Mouse (Mus musculus) limb, embryonic 13.5 days (tissue): ENCODE measurements around the gene Tmtc4. TPM values are rescaled to one million over a fixed set of nuclear protein-coding genes. Genes with fewer than 3 reads are reported as not detected.
A peak's percentile ranks its signal among the peaks of the same experiment; 100 is the strongest.

Experiments
- ATAC-seq: fragments of 200-750 bp; cut with Nextera tagmentation; 2 replicates; pipeline ENCODE4 v1.8.0; 2017; ENCODE audit warnings: low read depth, moderate number of reproducible peaks, moderate TSS enrichment; ENCODE audit not compliant: low FRiP score
- H3K27ac ChIP-seq: fragments of 300-500 bp; sonication (generic); 2 replicates; pipeline ENCODE4 v1.5.1; 2015; ENCODE audit warnings: inconsistent platforms, mild to moderate bottlenecking, moderate library complexity
- H3K27me3 ChIP-seq: fragments of 300-500 bp; sonication (generic); 2 replicates; pipeline ENCODE4 v1.6.1; 2015; ENCODE audit warnings: mild to moderate bottlenecking, inconsistent platforms
- H3K36me3 ChIP-seq: fragments of 300-500 bp; sonication (generic); 2 replicates; pipeline ENCODE4 v1.6.1; 2015; ENCODE audit warnings: inconsistent platforms, mild to moderate bottlenecking, moderate library complexity
- H3K4me1 ChIP-seq: fragments of 300-500 bp; sonication (generic); 2 replicates; pipeline ENCODE4 v1.6.1; 2015; ENCODE audit warnings: inconsistent platforms
- H3K4me2 ChIP-seq: fragments of 300-500 bp; sonication (generic); replicated peaks from 2 replicates; pipeline ENCODE4 v1.6.1; 2015; ENCODE audit warnings: inconsistent platforms, mild to moderate bottlenecking, moderate library complexity
- H3K4me3 ChIP-seq: fragments of 300-500 bp; sonication (generic); 2 replicates; pipeline ENCODE4 v1.5.1; 2015; ENCODE audit warnings: moderate library complexity, mild to moderate bottlenecking, inconsistent platforms
- H3K9ac ChIP-seq: fragments of 300-500 bp; sonication (generic); 2 replicates; pipeline ENCODE4 v1.6.1; 2015; ENCODE audit warnings: mild to moderate bottlenecking, inconsistent platforms
- H3K9me3 ChIP-seq: fragments of 300-500 bp; sonication (generic); 2 replicates; pipeline ENCODE4 v1.6.1; 2016; ENCODE audit warnings: inconsistent platforms
- WGBS: fragments of 180-500 bp; shearing (Covaris S2); methylation state at CpG from one replicate; pipeline ENCODE4 v1.1.7; 2015; 5-methylcytosine and 5-hydroxymethylcytosine counted together
- polyA plus RNA-seq: library from polyadenylated mRNA; unstranded; fragments of >200 nt; fragmentation: Nextera tagmentation; extraction: Ambion mirVana; gene quantifications from 2 replicates; pipeline ENCODE4 v1.2.1, GENCODE M21; 2015

Gene Tmtc4
- polyA plus RNA-seq, result 24.5 and 27.3 TPM in 2 replicates

- WGBS, result under 1% methylated on average over 37 of the region's 54 CpGs
- H3K4me1 ChIP-seq, result peaks cover 27% of the 10 kb centered on the region
- peak within 1 kb of the TSS; percentile 83 for H3K9ac ChIP-seq
Observed at GRCm38 (mm10) chr14:122983226-122984215, at the start of gene Tmtc4. TSS of gene Tmtc4 (minus strand) at chr14:122984035.

GRCm38 (mm10) chr14:123032435-123032834 is 48.6 kb upstream of the Tmtc4 start:
- WGBS, result 78% methylated on average over 1 of the region's 1 CpGs
- Histone ChIP-seq H3K4me1 (no peaks in the 10 kb centered on the region), H3K4me3 (no peak overlapping the region), H3K36me3 (no peaks in the 10 kb centered on the region), H3K4me2 (no peak overlapping the region), H3K27ac (no peak overlapping the region), H3K9me3 (0 out of 2 replicates have a peak, but pooled peaks cover 6% of the 10 kb centered on the region), H3K9ac (no peak overlapping the region), H3K27me3 (no peaks in the 10 kb centered on the region)
- no peak for ATAC-seq

More at GRCm38 (mm10) chr14:122983226-122984215, at the start of gene Tmtc4:
- Histone ChIP-seq H3K27me3 (no peaks in the 10 kb centered on the region), H3K4me2 (peak within 1 kb of the TSS; percentile 89), H3K4me3 (peak within 1 kb of the TSS; percentile 82), H3K27ac (peak within 1 kb of the TSS; percentile 93), H3K36me3 (no peaks in the 10 kb centered on the region), H3K9me3 (no peaks in the 10 kb centered on the region)
- peak; percentile 99 for ATAC-seq

GRCm38 (mm10) chr14:123027876-123028275 is 44.0 kb upstream of the Tmtc4 start:
- no peak for ATAC-seq
- Histone ChIP-seq H3K27me3 (no peaks in the 10 kb centered on the region), H3K36me3 (no peaks in the 10 kb centered on the region), H3K9ac (no peak overlapping the region), H3K4me2 (no peak overlapping the region), H3K4me1 (no peaks in the 10 kb centered on the region), H3K4me3 (no peak overlapping the region), H3K9me3 (0 out of 2 replicates have a peak, but pooled peaks cover 6% of the 10 kb centered on the region), H3K27ac (no peak overlapping the region)
- WGBS, result 61% methylated on average over 2 of the region's 2 CpGs

GRCm38 (mm10) chr14:123022981-123023380 is 39.1 kb upstream of the Tmtc4 start:
- ATAC-seq, result no peak
- H3K27ac ChIP-seq, result no peak overlapping the region
- no peak overlapping the region for H3K4me3 ChIP-seq
- no peak overlapping the region for H3K9ac ChIP-seq
- no peaks in the 10 kb centered on the region for H3K27me3 ChIP-seq
- H3K9me3 ChIP-seq, result no peaks in the 10 kb centered on the region
- H3K4me2 ChIP-seq, result no peak overlapping the region
- no peaks in the 10 kb centered on the region for H3K36me3 ChIP-seq
- no peaks in the 10 kb centered on the region for H3K4me1 ChIP-seq

- Histone ChIP-seq H3K27me3 (no peaks in the 10 kb centered on the region), H3K27ac (no peak overlapping the region), H3K4me2 (no peak overlapping the region), H3K9ac (no peak overlapping the region), H3K9me3 (no peaks in the 10 kb centered on the region), H3K36me3 (no peaks in the 10 kb centered on the region), H3K4me3 (no peak overlapping the region), H3K4me1 (no peaks in the 10 kb centered on the region)
- ATAC-seq, result no peak
- whole genome bisulfite sequencing, result 84% methylated on average over 1 of the region's 1 CpGs
Observed at GRCm38 (mm10) chr14:123016310-123016709, 32.5 kb upstream of the Tmtc4 start.

- no peak overlapping the region for H3K27ac ChIP-seq
- no peaks in the 10 kb centered on the region for H3K27me3 ChIP-seq
- H3K4me3 ChIP-seq, result no peak overlapping the region
- H3K9ac ChIP-seq, result no peak overlapping the region
- no peaks in the 10 kb centered on the region for H3K9me3 ChIP-seq
- no peak overlapping the region for H3K4me2 ChIP-seq
- no peak for ATAC-seq
- 75% methylated on average over 2 of the region's 2 CpGs for WGBS
- no peaks in the 10 kb centered on the region for H3K4me1 ChIP-seq
- no peaks in the 10 kb centered on the region for H3K36me3 ChIP-seq
Observed at GRCm38 (mm10) chr14:123015687-123016086, 31.9 kb upstream of the Tmtc4 start.

GRCm38 (mm10) chr14:123009108-123010018 is 25.5 kb upstream of the Tmtc4 start:
- no peaks in the 10 kb centered on the region for H3K4me1 ChIP-seq

GRCm38 (mm10) chr14:123008672-123009071 is 24.8 kb upstream of the Tmtc4 start:
- Histone ChIP-seq H3K9me3 (no peaks in the 10 kb centered on the region), H3K27ac (no peak overlapping the region), H3K4me1 (no peaks in the 10 kb centered on the region), H3K9ac (no peak overlapping the region), H3K4me3 (no peak overlapping the region), H3K4me2 (no peak overlapping the region), H3K27me3 (no peaks in the 10 kb centered on the region), H3K36me3 (no peaks in the 10 kb centered on the region)
- ATAC-seq, result no peak
- WGBS, result 83% methylated on average over 2 of the region's 2 CpGs

More at GRCm38 (mm10) chr14:123009108-123010018, 25.5 kb upstream of the Tmtc4 start:
- 79% methylated on average over 18 of the region's 18 CpGs for WGBS
- Histone ChIP-seq H3K4me2 (no peak overlapping the region), H3K27ac (no peak overlapping the region), H3K27me3 (no peaks in the 10 kb centered on the region), H3K9ac (no peak overlapping the region), H3K4me3 (no peak overlapping the region), H3K9me3 (no peaks in the 10 kb centered on the region), H3K36me3 (no peaks in the 10 kb centered on the region)
- ATAC-seq, result no peak

GRCm38 (mm10) chr14:123003715-123004114 is 19.9 kb upstream of the Tmtc4 start:
- H3K36me3 ChIP-seq, result no peaks in the 10 kb centered on the region
- no peak overlapping the region for H3K9ac ChIP-seq
- no peak overlapping the region for H3K27ac ChIP-seq
- H3K4me3 ChIP-seq, result no peak overlapping the region
- no peaks in the 10 kb centered on the region for H3K4me1 ChIP-seq
- WGBS, result 78% methylated on average over 1 of the region's 1 CpGs
- H3K9me3 ChIP-seq, result no peaks in the 10 kb centered on the region
- H3K4me2 ChIP-seq, result no peak overlapping the region
- H3K27me3 ChIP-seq, result no peaks in the 10 kb centered on the region
- ATAC-seq, result no peak

GRCm38 (mm10) chr14:123001391-123001790 is 17.6 kb upstream of the Tmtc4 start:
- H3K9ac ChIP-seq, result no peak overlapping the region
- no peak for ATAC-seq
- H3K4me1 ChIP-seq, result no peaks in the 10 kb centered on the region
- H3K9me3 ChIP-seq, result no peaks in the 10 kb centered on the region
- H3K36me3 ChIP-seq, result no peaks in the 10 kb centered on the region
- no peak overlapping the region for H3K27ac ChIP-seq
- no peaks in the 10 kb centered on the region for H3K27me3 ChIP-seq
- H3K4me3 ChIP-seq, result no peak overlapping the region
- no peak overlapping the region for H3K4me2 ChIP-seq
- 16% methylated on average over 3 of the region's 3 CpGs for WGBS

- WGBS, result 89% methylated on average over 1 of the region's 1 CpGs
- ATAC-seq, result no peak
- Histone ChIP-seq H3K4me2 (no peak overlapping the region), H3K4me1 (no peaks in the 10 kb centered on the region), H3K9ac (no peak overlapping the region), H3K36me3 (no peaks in the 10 kb centered on the region), H3K9me3 (no peaks in the 10 kb centered on the region), H3K27me3 (no peaks in the 10 kb centered on the region), H3K4me3 (no peak overlapping the region), H3K27ac (no peak overlapping the region)
Observed at GRCm38 (mm10) chr14:122997465-122997864, 13.6 kb upstream of the Tmtc4 start.

GRCm38 (mm10) chr14:122993935-122994334 is 10.1 kb upstream of the Tmtc4 start:
- H3K36me3 ChIP-seq, result no peaks in the 10 kb centered on the region
- WGBS, result 84% methylated on average over 2 of the region's 2 CpGs
- H3K9me3 ChIP-seq, result no peaks in the 10 kb centered on the region
- ATAC-seq, result no peak
- H3K9ac ChIP-seq, result no peak overlapping the region
- no peak overlapping the region for H3K4me2 ChIP-seq
- H3K4me3 ChIP-seq, result no peak overlapping the region
- no peaks in the 10 kb centered on the region for H3K27me3 ChIP-seq
- H3K27ac ChIP-seq, result no peak overlapping the region
- H3K4me1 ChIP-seq, result no peaks in the 10 kb centered on the region
